Mouse (Mus musculus): ENCODE results near the gene 4930522H14Rik.

GRCm38 (mm10) chr4:109460421-109461179, 70.5 kb downstream of the 4930522H14Rik start:
- TF ChIP-seq POLR2A (IDR thresholded peaks at IDR 0.05; ENCODE audit: borderline replicate concordance, low read depth, low read length) (no peak), CTCF (IDR thresholded peaks at IDR 0.05; ENCODE audit: low read depth, low read length) (no peak)
